Mouse (Mus musculus) T-helper 1 cell (primary cell): Measurements from ENCODE around the gene Tcl1b4.
"Not testable (repeated sequence)": the region's sequence is repeated elsewhere in the genome, so short reads cannot be mapped to it uniquely, and the experiment has no call there.

Experiments used
- in situ Hi-C: fragments of 300-600 bp; cut with MboI, MseI; formaldehyde crosslinking; loops from one replicate; pipeline ENCODE4 v1.15.1; 2025; ENCODE audit warnings: high pct_unique_total_duplicates

Gene Tcl1b4

GRCm38 (mm10) chr12:105201657-105202056, at the start of gene Tcl1b4:
Gene Tcl1b4 (plus strand): TSS chr12:105201957.
- in situ Hi-C loops: not testable (repeated sequence)

GRCm38 (mm10) chr12:105155286-105155685, 46.5 kb upstream of the Tcl1b4 start:
- in situ Hi-C loops: not testable (repeated sequence)

GRCm38 (mm10) chr12:105158842-105159241, 42.9 kb upstream of the Tcl1b4 start:
- in situ Hi-C loops: no loop called here

GRCm38 (mm10) chr12:105159390-105159789, 42.4 kb upstream of the Tcl1b4 start, which contains the start of gene Tcl1b1:
Gene Tcl1b1 (plus strand): TSS chr12:105159690.
- in situ Hi-C loops: no loop called here

- in situ Hi-C loops: no loop called here
Observed at GRCm38 (mm10) chr12:105166734-105167133, 35.0 kb upstream of the Tcl1b4 start.

GRCm38 (mm10) chr12:105173366-105173765, 28.4 kb upstream of the Tcl1b4 start:
- in situ Hi-C loops: loop anchor here (10.0 kb wide), 1 partner anchor 119 kb away; no protein-coding TSS in a partner anchor

- in situ Hi-C loops: loop anchor here (10.0 kb wide), 1 partner anchor 120 kb away; no protein-coding TSS in a partner anchor
Observed at GRCm38 (mm10) chr12:105174318-105174717, 27.4 kb upstream of the Tcl1b4 start.

- in situ Hi-C loops: loop anchor here (10.0 kb wide), 1 partner anchor 121 kb away; no protein-coding TSS in a partner anchor
Observed at GRCm38 (mm10) chr12:105176044-105176443, 25.7 kb upstream of the Tcl1b4 start, which contains the start of gene Tcl1b5. Gene Tcl1b5 (plus strand): TSS chr12:105176344.

- in situ Hi-C loops: not testable (repeated sequence)
Observed at GRCm38 (mm10) chr12:105181040-105181644, 20.6 kb upstream of the Tcl1b4 start.

GRCm38 (mm10) chr12:105188980-105189379, 12.8 kb upstream of the Tcl1b4 start:
- in situ Hi-C loops: not testable (repeated sequence)

GRCm38 (mm10) chr12:105190743-105191142, 11.0 kb upstream of the Tcl1b4 start, which contains the start of gene Tcl1b3:
Gene Tcl1b3 (plus strand): TSS chr12:105191043.
- in situ Hi-C loops: not testable (repeated sequence)

GRCm38 (mm10) chr12:105199684-105200497, 1.9 kb upstream of the Tcl1b4 start:
- in situ Hi-C loops: not testable (repeated sequence)

GRCm38 (mm10) chr12:105207071-105207470, 5.3 kb downstream of the Tcl1b4 start:
- in situ Hi-C loops: no loop called here

- in situ Hi-C loops: no loop called here
Observed at GRCm38 (mm10) chr12:105208441-105208840, 6.7 kb downstream of the Tcl1b4 start.

GRCm38 (mm10) chr12:105209231-105209630, 7.5 kb downstream of the Tcl1b4 start:
- in situ Hi-C loops: no loop called here

- in situ Hi-C loops: no loop called here
Observed at GRCm38 (mm10) chr12:105217101-105217760, 15.5 kb downstream of the Tcl1b4 start.

- in situ Hi-C loops: no loop called here
Observed at GRCm38 (mm10) chr12:105222601-105223319, 21.0 kb downstream of the Tcl1b4 start, which contains the start of gene Tcl1. Gene Tcl1 (minus strand): TSS chr12:105222793.

GRCm38 (mm10) chr12:105224621-105225320, 23.0 kb downstream of the Tcl1b4 start:
- in situ Hi-C loops: no loop called here

GRCm38 (mm10) chr12:105234362-105234761, 32.6 kb downstream of the Tcl1b4 start:
- in situ Hi-C loops: no loop called here

GRCm38 (mm10) chr12:105235091-105235490, 33.3 kb downstream of the Tcl1b4 start:
- in situ Hi-C loops: no loop called here

GRCm38 (mm10) chr12:105239060-105239459, 37.3 kb downstream of the Tcl1b4 start:
- in situ Hi-C loops: no loop called here
